Mouse (Mus musculus) heart, postnatal 25 days (tissue): ENCODE results near the gene Nr1h3. TPM values are rescaled to one million over a fixed set of nuclear protein-coding genes. Genes with fewer than 3 reads are reported as not detected.

Experiments
- DNase-seq: peaks from one replicate; pipeline ENCODE4 v3.0.0; 2022; ENCODE audit warnings: low spot score
- intact Hi-C: fragments of 180-260 bp; cut with DNase I; formaldehyde crosslinking; loops from one replicate; pipeline ENCODE4 v1.15.1; 2025
- total RNA-seq, 2 experiments: library from RNA; stranded (reverse); gene quantifications; 2 replicates each; pipeline ENCODE4 v1.2.3; 2021

Nr1h3 gene
- total RNA-seq, 2 experiments from 2014 or later = 13.8 to 15.9 TPM

- intact Hi-C loops = no loop called here
- no peak for DNase-seq
These were observed 51.3 kb downstream of the Nr1h3 start for GRCm38 (mm10) chr2:91151331-91151730.

GRCm38 (mm10) chr2:91148101-91148500 lies 54.5 kb downstream of the Nr1h3 start:
- no peak for DNase-seq
- intact Hi-C loops = no loop called here

- DNase-seq = no peak
- intact Hi-C loops = no loop called here
These were observed 59.2 kb downstream of the Nr1h3 start for GRCm38 (mm10) chr2:91143401-91143800.

- intact Hi-C loops = no loop called here
- no peak for DNase-seq
These were observed 59.7 kb downstream of the Nr1h3 start for GRCm38 (mm10) chr2:91142920-91143319.

GRCm38 (mm10) chr2:91139764-91140163 lies 62.9 kb downstream of the Nr1h3 start:
- no peak for DNase-seq

GRCm38 (mm10) chr2:91139311-91139710 lies 63.3 kb downstream of the Nr1h3 start:
- intact Hi-C loops = no loop called here

More at GRCm38 (mm10) chr2:91139764-91140163, 62.9 kb downstream of the Nr1h3 start:
- intact Hi-C loops = no loop called here

GRCm38 (mm10) chr2:91137481-91137880 lies 65.2 kb downstream of the Nr1h3 start:
- intact Hi-C loops = no loop called here
- DNase-seq = no peak

More at GRCm38 (mm10) chr2:91139311-91139710, 63.3 kb downstream of the Nr1h3 start:
- DNase-seq = no peak

GRCm38 (mm10) chr2:91136513-91137412 lies 65.9 kb downstream of the Nr1h3 start:
- intact Hi-C loops = no loop called here
- DNase-seq = no peak

Other genes starting within 250 kb of the Nr1h3 start
- gene Rapsn, start 167.2 kb downstream of the Nr1h3 start, total RNA-seq = 10 to 100 TPM; 16.4 to 16.7 TPM
- gene Psmc3, start 148.8 kb downstream of the Nr1h3 start, total RNA-seq = 100 to 1,000 TPM; 209 to 241 TPM
- 10 to 100 TPM; 22.9 to 28.2 TPM for gene Slc39a13, start 132.4 kb downstream of the Nr1h3 start, total RNA-seq
- gene Spi1, start 120.4 kb downstream of the Nr1h3 start, total RNA-seq = 1 to 10 TPM; 3.7 to 4.3 TPM
- 1,000 to 10,000 TPM; 1,615 to 1,699 TPM for gene Mybpc3, start 84.7 kb downstream of the Nr1h3 start, total RNA-seq
- 1 to 10 TPM; 5.4 to 6.2 TPM for gene Madd, start 19.0 kb downstream of the Nr1h3 start, total RNA-seq
- 10 to 100 TPM; 17.6 to 22.8 TPM for gene Acp2, start 51 bp upstream of the Nr1h3 start, total RNA-seq
- 1 to 10 TPM; 2.9 to 3.1 TPM for gene Ddb2, start 34.1 kb upstream of the Nr1h3 start, total RNA-seq
- 100 to 1,000 TPM; 133 to 138 TPM for gene Pacsin3, start 53.1 kb upstream of the Nr1h3 start, total RNA-seq
- 10 to 100 TPM; 56.2 TPM for gene Arfgap2, start 62.1 kb upstream of the Nr1h3 start, total RNA-seq
- 10 to 100 TPM in 1 of 2 experiments, 1 to 10 TPM in 1; 7.0 to 14.0 TPM for gene 1110051M20Rik, start 241.9 kb upstream of the Nr1h3 start, total RNA-seq